Mouse (Mus musculus) liver, adult 2 months (tissue): ENCODE data around the gene Gls. TPM values are rescaled to one million over a fixed set of nuclear protein-coding genes. Genes with fewer than 3 reads are reported as not detected.

ENCODE experiments used
- DNase-seq: peaks from one replicate; pipeline ENCODE4 v3.0.0-alpha.2; 2011; ENCODE audit warnings: low read depth, low spot score; ENCODE audit errors: extremely low read depth
- H3K27ac ChIP-seq: fragments of 200-500 bp; replicated peaks from 2 replicates; pipeline ENCODE4 v1.5.1; 2012; ENCODE audit warnings: low read depth, mild to moderate bottlenecking, control low read depth, inconsistent platforms, low read length; ENCODE audit not compliant: insufficient read depth
- H3K27me3 ChIP-seq: fragments of 200-500 bp; 2 replicates; pipeline ENCODE4 v1.6.1; 2012; ENCODE audit warnings: mild to moderate bottlenecking, moderate library complexity, low read length, inconsistent platforms; ENCODE audit not compliant: control insufficient read depth, insufficient read depth
- H3K36me3 ChIP-seq: fragments of 200-500 bp; 2 replicates; pipeline ENCODE4 v1.6.1; 2012; ENCODE audit warnings: low read length, inconsistent platforms; ENCODE audit not compliant: control insufficient read depth, insufficient read depth
- H3K4me1 ChIP-seq: fragments of 200-500 bp; 2 replicates; pipeline ENCODE4 v1.6.1; 2011; ENCODE audit warnings: low read length; ENCODE audit not compliant: control insufficient read depth, insufficient read depth
- H3K4me3 ChIP-seq: fragments of 200-500 bp; 2 replicates; pipeline ENCODE4 v1.5.1; 2011; ENCODE audit warnings: low read depth, mild to moderate bottlenecking, control low read depth, low read length, moderate library complexity; ENCODE audit not compliant: insufficient read depth
- H3K79me2 ChIP-seq: fragments of 200-500 bp; 2 replicates; pipeline ENCODE4 v1.6.1; 2012; ENCODE audit warnings: inconsistent platforms, mild to moderate bottlenecking, low read length, moderate library complexity; ENCODE audit not compliant: control insufficient read depth, insufficient read depth
- H3K9ac ChIP-seq: fragments of 200-500 bp; 2 replicates; pipeline ENCODE4 v1.6.1; 2012; ENCODE audit warnings: low read depth, mild to moderate bottlenecking, control low read depth, inconsistent platforms, low read length
- CTCF ChIP-seq: fragments of 200-500 bp; IDR thresholded peaks from 2 replicates; pipeline ENCODE4 v1.5.1; 2011; ENCODE audit warnings: low read depth, low read length, control low read depth
- POLR2A ChIP-seq: fragments of 200-500 bp; IDR thresholded peaks from 2 replicates; pipeline ENCODE4 v1.6.1; 2011; ENCODE audit warnings: low read length, control low read depth; ENCODE audit not compliant: insufficient read depth; ENCODE audit errors: extremely low read depth
- WGBS: fragments of 180-500 bp; shearing (Covaris S2); methylation state at CpG from one replicate; pipeline ENCODE4 v1.1.7; 2018; 5-methylcytosine and 5-hydroxymethylcytosine counted together
- polyA plus RNA-seq: library from polyadenylated mRNA; depleted of rRNA; stranded (reverse); fragments of >200 nt; gene quantifications from 2 replicates; pipeline ENCODE4 v1.2.3, GENCODE M21; 2012
- total RNA-seq: library from RNA; depleted of rRNA; stranded (reverse); fragments of >200 nt; gene quantifications from 2 replicates; pipeline ENCODE4 v1.2.3, GENCODE M21; 2014

Gls gene
- total and polyA plus RNA-seq, 2 experiments: 1.2 to 10.5 TPM

- no peak for DNase-seq
- 69% methylated on average over 7 of the region's 7 CpGs for WGBS
- Histone ChIP-seq H3K79me2 (no peaks in the 10 kb centered on the region), H3K27me3 (no peaks in the 10 kb centered on the region), H3K27ac (no peak overlapping the region), H3K36me3 (peaks cover 4% of the 10 kb centered on the region; the same call in 1 of the 2 replicates), H3K9ac (no peak overlapping the region), H3K4me3 (no peak overlapping the region), H3K4me1 (no peaks in the 10 kb centered on the region)
- TF ChIP-seq CTCF (no peak), POLR2A (no peak)
Observed at GRCm38 (mm10) chr1:52170747-52171146, 62.3 kb downstream of the Gls start.

- Histone ChIP-seq H3K79me2 (no peaks in the 10 kb centered on the region), H3K36me3 (peaks cover 8% of the 10 kb centered on the region; the same call in 1 of the 2 replicates), H3K4me3 (no peak overlapping the region), H3K4me1 (no peaks in the 10 kb centered on the region), H3K27me3 (no peaks in the 10 kb centered on the region), H3K9ac (no peak overlapping the region), H3K27ac (no peak overlapping the region)
- no peak for DNase-seq
- TF ChIP-seq POLR2A (no peak), CTCF (peak; percentile 75)
- 16% methylated on average over 3 of the region's 3 CpGs for WGBS
Observed at GRCm38 (mm10) chr1:52170057-52170456, 63.0 kb downstream of the Gls start.

GRCm38 (mm10) chr1:52166652-52167220, 66.3 kb downstream of the Gls start:
- H3K4me3 ChIP-seq: no peak overlapping the region
- 71% methylated on average over 14 of the region's 14 CpGs for WGBS
- H3K27me3 ChIP-seq: no peaks in the 10 kb centered on the region
- H3K9ac ChIP-seq: no peak overlapping the region
- H3K4me1 ChIP-seq: no peaks in the 10 kb centered on the region
- no peak for DNase-seq
- no peaks in the 10 kb centered on the region for H3K79me2 ChIP-seq
- peaks cover 17% of the 10 kb centered on the region; the same call in 1 of the 2 replicates for H3K36me3 ChIP-seq
- H3K27ac ChIP-seq: no peak overlapping the region
- TF ChIP-seq CTCF (no peak), POLR2A (no peak)

- 66% methylated on average over 5 of the region's 5 CpGs for WGBS
- H3K36me3 ChIP-seq: peaks cover 40% of the 10 kb centered on the region
- H3K9ac ChIP-seq: no peak overlapping the region
- TF ChIP-seq CTCF (no peak), POLR2A (no peak)
- no peaks in the 10 kb centered on the region for H3K4me1 ChIP-seq
- H3K27ac ChIP-seq: no peak overlapping the region
- no peak overlapping the region for H3K4me3 ChIP-seq
- no peaks in the 10 kb centered on the region for H3K79me2 ChIP-seq
- H3K27me3 ChIP-seq: no peaks in the 10 kb centered on the region
- DNase-seq: peak; percentile 77
Observed at GRCm38 (mm10) chr1:52163707-52164457, 69.2 kb downstream of the Gls start.

- no peak overlapping the region for H3K9ac ChIP-seq
- 0 out of 2 replicates have a peak, but pooled peaks cover 2% of the 10 kb centered on the region for H3K4me1 ChIP-seq
- H3K79me2 ChIP-seq: no peaks in the 10 kb centered on the region
- WGBS: 94% methylated on average over 8 of the region's 8 CpGs
- H3K36me3 ChIP-seq: peaks cover 60% of the 10 kb centered on the region
- no peak for TF ChIP-seq POLR2A
- TF ChIP-seq CTCF: no peak
- DNase-seq: no peak
- H3K4me3 ChIP-seq: no peak overlapping the region
- no peak overlapping the region for H3K27ac ChIP-seq
- no peaks in the 10 kb centered on the region for H3K27me3 ChIP-seq
Observed at GRCm38 (mm10) chr1:52161151-52161550, 71.9 kb downstream of the Gls start.
